Mouse (Mus musculus) kidney, postnatal 25 days (tissue): ENCODE data around the gene Lrrc4.
A peak's percentile ranks its signal among the peaks of the same experiment; 100 is the strongest.

Source experiments
- DNase-seq, 2 experiments: peaks; one replicate each; pipeline ENCODE4 v3.0.0; 2021; ENCODE audit warnings: mixed read lengths in 2 of 2

Lrrc4 gene

GRCm38 (mm10) chr6:28720391-28721171 lies 111.0 kb downstream of the Lrrc4 start:
- DNase-seq, result no peak

- no peak for DNase-seq
Observed at GRCm38 (mm10) chr6:28717845-28718237, 113.7 kb downstream of the Lrrc4 start.

- DNase-seq, result no peak
Observed at GRCm38 (mm10) chr6:28717203-28717844, 114.2 kb downstream of the Lrrc4 start.

- no peak for DNase-seq
Observed at GRCm38 (mm10) chr6:28710035-28710434, 121.5 kb downstream of the Lrrc4 start.

- no peak for DNase-seq
Observed at GRCm38 (mm10) chr6:28706976-28707592, 124.5 kb downstream of the Lrrc4 start.

GRCm38 (mm10) chr6:28706108-28706975 lies 125.2 kb downstream of the Lrrc4 start:
- DNase-seq, result no peak

- no peak for DNase-seq
Observed at GRCm38 (mm10) chr6:28705384-28706107, 126.0 kb downstream of the Lrrc4 start.

- DNase-seq, result no peak
Observed at GRCm38 (mm10) chr6:28704612-28705011, 126.9 kb downstream of the Lrrc4 start.

GRCm38 (mm10) chr6:28697214-28697613 lies 134.3 kb downstream of the Lrrc4 start:
- no peak for DNase-seq

- no peak for DNase-seq
Observed at GRCm38 (mm10) chr6:28692659-28693058, 138.9 kb downstream of the Lrrc4 start.

- DNase-seq, result no peak
Observed at GRCm38 (mm10) chr6:28687776-28688175, 143.8 kb downstream of the Lrrc4 start.

- no peak for DNase-seq
Observed at GRCm38 (mm10) chr6:28685745-28686144, 145.8 kb downstream of the Lrrc4 start.

GRCm38 (mm10) chr6:28685052-28685451 lies 146.5 kb downstream of the Lrrc4 start:
- no peak for DNase-seq

GRCm38 (mm10) chr6:28681521-28682457 lies 149.8 kb downstream of the Lrrc4 start:
- peak in 1 of 2 experiments; percentile 18 for DNase-seq

GRCm38 (mm10) chr6:28680537-28680936 lies 151.0 kb downstream of the Lrrc4 start:
- DNase-seq, result peak; percentile 6 to 39

GRCm38 (mm10) chr6:28678896-28679295 lies 152.7 kb downstream of the Lrrc4 start:
- DNase-seq, result no peak

- no peak for DNase-seq
Observed at GRCm38 (mm10) chr6:28674686-28675085, 156.9 kb downstream of the Lrrc4 start.

- no peak for DNase-seq
Observed at GRCm38 (mm10) chr6:28672388-28672787, 159.2 kb downstream of the Lrrc4 start.

GRCm38 (mm10) chr6:28669251-28669650 lies 162.3 kb downstream of the Lrrc4 start:
- no peak for DNase-seq

GRCm38 (mm10) chr6:28667586-28667985 lies 164.0 kb downstream of the Lrrc4 start:
- no peak for DNase-seq

GRCm38 (mm10) chr6:28664716-28665115 lies 166.8 kb downstream of the Lrrc4 start:
- no peak for DNase-seq
